Mouse (Mus musculus) c-Kit-positive CD71-negative TER-119-negative erythroid progenitor cells, embryonic 14.5 days (primary cell): ENCODE results near the gene Zzz3.
"Not testable (repeated sequence)": the region's sequence is repeated elsewhere in the genome, so short reads cannot be mapped to it uniquely, and the experiment has no call there.

Experiments
- DNase-seq: peaks from one replicate; pipeline ENCODE4 v3.0.0-alpha.2; 2013; ENCODE audit warnings: low read depth

Gene Zzz3

DNA sequence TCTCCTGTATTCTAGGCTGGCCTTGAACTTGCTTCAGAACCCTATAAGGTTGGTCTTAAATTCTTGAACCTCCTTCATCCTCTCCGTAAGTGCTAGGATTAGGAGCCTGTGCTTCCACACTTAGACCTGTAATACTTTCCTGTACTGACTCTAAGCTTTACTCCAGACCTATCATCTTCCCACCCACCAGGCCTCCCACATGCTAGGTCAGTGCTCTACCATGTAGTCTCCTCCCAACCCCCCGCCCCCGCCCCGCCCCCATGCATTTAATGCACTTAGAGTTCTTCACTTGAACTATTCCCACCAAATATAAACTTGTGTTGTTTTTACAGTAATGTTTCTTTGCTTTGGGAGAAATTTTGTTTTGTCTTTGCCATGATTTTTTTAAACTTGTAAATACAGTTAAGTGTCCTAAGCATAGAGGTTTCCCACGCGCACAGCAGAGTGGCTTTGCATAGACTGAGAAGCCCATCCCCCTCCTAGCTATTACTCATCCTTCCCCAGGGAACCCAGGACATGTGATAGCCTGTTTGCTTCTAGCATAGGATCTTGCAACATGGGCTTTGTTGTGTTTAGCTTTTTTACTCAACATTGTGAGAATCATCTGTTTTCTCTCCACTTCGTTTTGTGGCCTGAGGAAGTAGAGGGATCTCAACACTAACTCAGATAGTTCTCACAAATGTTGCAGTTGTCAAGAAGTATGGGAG lies 6.8 kb downstream of the Zzz3 start:
- no peak for DNase-seq

DNA sequence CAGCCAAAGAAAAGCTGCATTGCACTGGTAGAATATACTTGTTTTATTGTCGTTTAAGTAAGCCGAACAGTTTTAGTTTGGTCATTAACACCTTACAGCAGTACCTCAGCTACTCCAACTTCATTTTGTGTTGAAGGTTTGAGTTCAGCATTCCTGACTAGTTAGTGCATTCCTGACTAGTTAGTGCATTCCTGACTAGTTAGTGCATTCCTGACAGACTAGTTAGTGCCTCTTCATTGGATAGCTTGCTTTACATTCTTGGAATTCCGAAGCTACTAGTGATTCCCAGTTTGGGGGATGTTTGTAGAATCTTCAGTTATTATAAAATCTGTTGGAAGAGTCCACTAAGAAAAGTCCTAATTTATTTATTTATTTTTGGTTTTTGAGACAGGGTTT lies 7.4 kb downstream of the Zzz3 start:
- DNase-seq: no peak

DNA sequence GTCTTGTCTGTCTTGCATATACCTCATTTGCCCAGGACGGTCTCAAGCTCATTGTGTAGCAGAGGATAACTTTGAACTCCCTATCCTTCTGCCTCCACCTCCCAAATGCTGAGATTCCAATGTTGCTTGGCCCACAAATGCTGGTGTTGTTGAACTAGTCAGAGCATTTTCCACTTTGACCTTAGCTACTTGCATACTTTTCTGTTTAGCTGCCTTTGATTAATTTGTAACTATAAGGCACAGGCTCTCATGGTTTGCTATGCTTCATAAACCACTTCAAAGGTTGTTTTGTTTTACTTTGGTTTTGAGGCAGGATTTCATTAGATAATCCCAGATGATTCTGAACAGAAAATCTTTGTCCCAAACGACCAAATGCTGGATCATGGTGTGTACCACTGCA lies 8.6 kb downstream of the Zzz3 start:
- no peak for DNase-seq

DNA sequence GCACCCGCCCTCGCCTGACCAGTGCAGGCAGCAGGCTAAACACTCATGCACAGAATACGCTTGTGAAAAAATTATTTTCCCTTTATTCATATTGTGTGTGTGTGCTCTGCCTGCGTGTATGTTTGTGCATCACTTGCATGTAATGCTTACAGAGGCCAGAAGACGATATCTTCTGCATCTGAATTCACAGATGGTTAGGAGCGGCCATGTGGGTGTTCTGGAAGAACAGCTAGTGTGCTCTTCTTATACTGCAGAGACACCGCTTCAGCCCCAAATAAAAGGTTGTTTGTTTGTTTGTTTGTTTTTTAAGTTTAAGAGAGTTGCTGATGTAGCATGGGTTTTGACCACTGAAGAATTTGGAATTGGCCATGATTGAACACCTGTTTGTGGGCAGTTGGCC lies 10.1 kb downstream of the Zzz3 start:
- DNase-seq: no peak

DNA sequence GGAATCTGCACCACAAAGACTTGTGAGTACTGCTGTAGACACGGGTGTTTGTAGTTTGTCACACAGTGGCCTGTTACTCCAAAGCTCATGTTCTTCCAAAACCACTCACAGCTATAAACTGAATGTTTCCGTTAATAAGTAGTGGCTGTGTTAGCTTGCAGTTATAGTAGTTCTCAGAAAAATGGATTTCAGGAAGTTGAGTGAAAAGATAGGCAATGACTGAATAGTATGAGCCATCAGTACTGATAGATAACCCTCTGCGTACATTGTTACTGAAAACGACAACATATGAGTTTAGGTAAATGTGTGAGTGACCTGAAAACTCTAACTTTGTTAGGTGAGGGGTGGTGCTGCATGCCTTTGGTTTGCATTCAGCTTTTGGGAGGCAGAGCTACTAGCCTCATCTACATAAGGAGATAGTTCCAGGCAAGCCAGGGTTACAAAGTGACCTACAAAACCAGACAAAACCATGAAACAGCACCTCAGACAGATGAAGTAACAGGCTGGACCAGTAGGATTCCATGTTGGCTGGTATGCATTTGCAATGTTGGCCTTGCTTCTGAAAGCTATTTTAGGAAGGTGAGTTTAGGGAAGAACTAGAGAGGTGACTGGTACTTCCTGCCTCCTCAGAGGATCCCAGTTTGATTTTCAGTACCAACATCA lies 10.8 kb downstream of the Zzz3 start:
- no peak for DNase-seq

DNA sequence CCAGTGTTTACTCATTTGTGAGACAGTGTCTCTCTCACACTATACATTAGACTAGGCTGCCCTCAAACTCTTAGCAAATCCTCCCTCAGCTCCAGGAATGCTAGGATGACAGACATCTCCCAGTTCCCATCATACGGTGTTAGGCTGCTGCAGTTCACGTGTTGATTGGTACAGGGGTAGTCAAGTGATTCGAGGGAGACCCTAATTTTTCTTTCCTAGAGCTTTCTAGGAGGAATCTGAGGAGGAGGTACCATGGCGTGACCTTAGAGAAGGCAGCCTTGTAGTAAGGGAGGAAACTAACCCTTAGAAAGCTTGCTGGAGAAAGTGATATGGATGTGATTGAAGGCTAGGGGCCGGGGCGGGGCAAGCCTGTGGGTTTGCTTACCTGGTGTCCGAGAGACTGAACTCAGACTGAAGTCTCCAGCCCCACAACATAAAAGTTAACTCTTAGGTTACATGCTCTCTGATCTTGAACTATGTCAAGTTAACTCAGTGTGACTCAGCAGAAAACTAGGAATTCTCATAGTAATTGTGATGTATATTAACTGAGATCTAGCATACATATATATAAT lies 15.8 kb downstream of the Zzz3 start:
- no peak for DNase-seq

DNA sequence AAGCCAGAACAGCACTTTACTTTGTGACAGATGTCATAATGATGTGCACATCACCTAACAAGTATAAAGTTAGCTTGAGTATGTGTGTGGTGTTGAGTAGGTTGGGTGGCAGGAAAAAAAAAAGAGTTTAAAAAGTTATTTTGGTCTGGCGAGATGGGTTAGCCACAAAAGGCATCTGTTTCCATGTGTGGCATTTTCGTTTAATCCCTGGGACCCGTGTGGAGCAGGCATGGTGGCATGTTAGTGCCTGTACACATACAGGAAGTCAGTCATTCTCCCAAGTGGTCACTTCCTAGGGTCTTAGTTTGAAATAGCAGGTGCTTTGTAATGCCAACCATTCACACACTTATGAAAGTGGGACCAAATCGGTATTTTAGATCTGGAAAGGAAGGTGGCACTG lies 17.1 kb downstream of the Zzz3 start:
- DNase-seq: no peak

DNA sequence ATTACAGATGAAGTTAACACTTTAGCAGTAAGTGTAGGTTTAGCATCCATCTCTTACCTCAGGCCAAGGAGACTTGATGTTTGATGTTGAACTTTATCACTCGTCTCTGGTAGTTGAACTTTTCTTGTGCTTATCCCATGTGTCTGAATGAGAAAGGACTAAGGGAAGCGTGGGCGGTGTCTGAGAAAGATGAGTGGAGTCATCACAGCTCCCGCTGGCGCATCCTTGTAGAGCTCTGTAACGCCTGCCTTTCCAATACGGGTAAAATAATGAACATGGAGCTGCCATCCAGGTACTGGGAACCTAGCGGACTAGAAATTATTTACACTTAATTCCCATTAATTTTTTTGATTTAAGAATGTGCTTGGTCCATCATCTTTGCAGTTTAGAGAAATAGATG lies 33.7 kb downstream of the Zzz3 start:
- DNase-seq: no peak

DNA sequence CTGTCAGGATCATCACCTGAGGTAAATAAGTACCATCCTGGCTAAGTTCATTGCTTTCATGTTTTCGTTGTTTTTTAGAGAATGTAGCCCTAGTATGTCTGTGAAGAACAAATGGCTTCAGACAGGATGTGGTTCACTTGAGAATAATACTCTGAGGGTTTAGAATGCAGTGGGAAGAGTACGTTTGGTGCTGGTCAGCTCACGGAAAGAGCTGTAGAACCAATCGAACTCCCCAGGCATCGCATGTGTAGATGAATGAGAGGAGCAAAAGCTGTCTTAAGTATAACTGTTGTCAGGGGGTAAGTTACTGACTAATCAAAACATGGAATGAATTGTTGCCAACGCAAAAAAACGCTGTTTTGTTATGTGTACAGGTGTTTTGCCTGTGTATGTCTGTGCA lies 37.4 kb downstream of the Zzz3 start:
- no peak for DNase-seq

DNA sequence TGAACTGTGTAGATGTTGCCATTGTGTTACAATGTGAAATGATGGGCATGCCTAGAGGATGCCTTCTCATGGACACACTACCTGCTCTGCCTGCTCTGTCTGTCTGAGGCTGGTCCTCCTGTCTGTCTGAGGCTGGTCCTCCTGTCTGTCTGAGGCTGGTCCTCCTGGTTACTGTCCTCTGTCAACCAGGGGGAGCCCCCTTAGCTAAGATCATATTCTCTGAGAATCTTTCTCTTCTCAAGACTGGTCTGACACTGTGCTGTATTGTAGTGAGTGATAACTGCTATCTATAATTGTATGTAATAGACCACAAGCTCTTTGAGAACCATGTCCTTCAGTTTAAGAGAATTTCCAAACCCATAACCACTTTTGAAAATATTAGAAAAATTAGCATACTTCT lies 40.3 kb downstream of the Zzz3 start:
- no peak for DNase-seq

DNA sequence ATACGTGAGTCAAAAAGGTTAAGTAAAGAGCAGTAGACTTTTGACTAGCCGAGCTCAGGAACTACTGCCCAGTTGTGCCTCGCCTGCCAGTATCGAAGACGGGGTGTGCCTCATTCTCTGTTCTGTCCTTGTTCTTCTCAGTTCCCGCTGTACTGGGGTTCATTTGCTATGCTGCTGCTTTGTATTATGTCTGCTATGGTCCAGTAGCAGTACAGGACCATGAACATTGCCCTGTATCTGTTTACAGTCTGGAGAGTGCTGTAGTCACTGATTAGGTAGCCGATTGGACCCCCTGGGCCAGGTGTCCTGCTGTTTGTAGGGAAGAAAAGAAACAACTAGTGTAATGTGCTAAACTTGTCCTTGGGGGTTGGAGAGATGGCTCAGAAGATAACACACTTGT lies 42.8 kb downstream of the Zzz3 start:
- no peak for DNase-seq

DNA sequence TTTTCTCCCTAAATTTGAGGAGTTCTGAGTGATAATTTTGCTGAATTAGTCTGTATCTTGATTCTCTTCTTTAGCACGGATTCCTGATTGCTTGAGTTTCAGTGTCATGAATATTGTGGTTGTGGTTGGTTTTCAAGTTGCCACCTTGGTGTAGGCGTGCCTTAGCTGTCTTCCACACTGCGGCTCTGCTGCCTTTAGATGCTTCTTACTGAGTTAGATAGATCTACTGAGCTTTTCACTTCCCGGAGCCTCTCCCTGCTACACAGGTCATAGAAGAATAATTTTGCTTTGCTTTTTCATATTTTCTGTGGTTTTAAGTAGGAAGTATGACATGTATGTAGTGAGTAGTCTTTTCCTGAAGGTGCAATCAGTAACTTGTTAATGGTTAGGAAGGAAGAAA lies 47.5 kb downstream of the Zzz3 start:
- no peak for DNase-seq

DNA sequence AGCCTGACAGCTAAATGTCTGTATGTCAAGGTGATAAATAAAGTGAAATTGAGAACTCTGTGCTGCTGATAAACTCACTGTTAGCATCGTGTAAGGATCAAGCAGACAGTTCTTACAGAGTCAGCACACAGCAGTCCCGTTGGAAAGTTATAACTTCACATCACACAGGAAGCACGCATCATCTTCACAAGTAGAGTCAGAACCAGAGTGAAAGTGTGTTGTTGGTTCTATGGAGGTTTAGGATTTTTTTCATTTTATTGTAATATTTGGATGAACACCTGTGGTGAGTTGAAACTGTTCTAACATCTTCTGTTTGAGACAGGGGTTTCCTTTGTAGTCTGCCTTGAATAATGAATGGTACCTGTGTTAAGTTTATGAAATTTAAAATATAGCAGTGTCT lies 48.8 kb downstream of the Zzz3 start:
- DNase-seq: no peak

DNA sequence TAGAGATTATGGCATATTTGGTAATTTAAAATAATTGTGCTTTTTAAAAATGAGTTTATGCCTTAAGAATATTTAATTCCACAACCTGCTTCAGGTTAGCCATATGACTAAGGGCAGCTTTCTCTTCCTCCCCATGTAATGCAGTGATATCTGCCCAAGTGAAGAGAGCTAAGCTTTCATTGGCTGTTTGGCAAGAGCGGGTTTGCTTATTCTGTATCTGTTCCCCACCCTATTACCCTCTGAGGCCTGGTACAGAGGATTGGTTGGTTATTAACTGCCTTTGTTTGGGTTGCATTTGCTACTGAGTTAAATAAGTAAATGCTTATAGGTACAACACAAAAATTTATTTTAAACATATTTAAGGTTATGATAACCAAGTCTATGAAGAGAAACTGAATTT lies 51.7 kb downstream of the Zzz3 start:
- no peak for DNase-seq

DNA sequence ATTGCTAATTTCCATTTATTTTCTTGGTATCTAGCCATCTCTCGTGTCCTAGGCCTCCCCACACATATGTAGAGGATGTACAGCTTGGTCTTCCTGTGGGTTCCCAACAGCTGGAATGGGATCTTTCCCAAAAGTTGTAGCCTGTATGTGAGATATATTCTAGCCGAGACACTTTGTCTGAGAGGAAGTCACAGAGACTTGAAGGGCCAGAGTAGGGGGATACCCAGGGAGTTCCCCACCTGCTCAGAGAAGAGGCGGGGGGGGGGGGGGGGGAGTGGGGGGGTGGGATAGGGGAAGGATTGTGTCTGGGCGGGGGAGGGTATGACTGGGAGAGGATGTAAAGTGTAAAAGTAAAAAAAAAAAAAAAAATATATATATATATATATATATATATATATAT lies 57.9 kb downstream of the Zzz3 start:
- no peak for DNase-seq

DNA sequence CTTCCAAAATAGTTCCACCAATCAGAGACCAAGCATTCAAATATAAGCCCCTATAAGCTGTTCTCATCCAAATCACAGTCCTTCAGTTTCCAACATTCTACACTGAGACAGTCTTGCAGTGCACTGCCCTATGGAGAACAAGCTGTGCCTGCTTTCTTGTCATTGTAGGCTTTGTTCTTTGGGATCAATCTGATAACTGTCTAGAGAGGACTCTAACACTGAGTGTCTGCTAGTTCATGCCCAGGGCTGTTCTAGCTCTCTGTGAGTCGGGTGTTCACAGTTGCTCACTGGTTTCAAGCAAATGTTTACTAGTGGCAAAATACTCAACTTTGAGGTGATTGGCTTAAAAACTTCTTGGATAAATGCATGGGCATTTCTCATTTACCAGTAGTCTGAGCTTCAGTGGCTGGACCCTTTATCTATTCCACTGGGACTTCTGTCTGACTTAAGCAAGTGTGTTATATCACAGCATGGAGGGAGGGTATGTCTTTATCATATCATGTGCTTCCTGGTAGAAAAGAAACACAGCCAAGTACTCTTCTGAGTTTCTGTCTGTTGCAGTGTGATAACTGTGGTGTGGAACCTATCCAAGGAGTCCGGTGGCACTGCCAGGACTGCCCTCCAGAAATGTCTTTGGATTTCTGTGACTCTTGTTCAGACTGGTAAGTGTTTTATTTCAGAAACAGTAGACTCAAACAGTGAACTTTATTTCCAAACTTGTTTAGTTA lies 62.2 kb downstream of the Zzz3 start:
- no peak for DNase-seq

DNA sequence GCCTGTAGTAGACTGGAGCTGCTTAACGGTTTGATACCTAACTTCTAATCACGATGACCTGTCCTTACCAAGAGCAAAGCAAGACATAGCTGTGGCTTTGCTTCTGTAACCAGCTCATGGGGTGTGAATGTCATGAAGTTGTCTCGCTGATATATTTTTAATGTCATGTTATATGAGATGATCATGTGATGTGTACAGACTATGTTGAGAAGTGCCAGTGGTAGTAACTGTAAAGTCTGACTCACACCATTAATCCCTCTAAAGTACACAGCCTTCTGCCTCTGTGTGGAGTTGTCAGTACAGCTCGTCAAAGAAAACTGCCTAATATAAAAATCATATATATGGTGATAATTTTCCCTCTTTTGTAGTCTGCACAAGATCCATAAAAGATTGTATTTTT lies 63.6 kb downstream of the Zzz3 start:
- not testable (repeated sequence) for DNase-seq

DNA sequence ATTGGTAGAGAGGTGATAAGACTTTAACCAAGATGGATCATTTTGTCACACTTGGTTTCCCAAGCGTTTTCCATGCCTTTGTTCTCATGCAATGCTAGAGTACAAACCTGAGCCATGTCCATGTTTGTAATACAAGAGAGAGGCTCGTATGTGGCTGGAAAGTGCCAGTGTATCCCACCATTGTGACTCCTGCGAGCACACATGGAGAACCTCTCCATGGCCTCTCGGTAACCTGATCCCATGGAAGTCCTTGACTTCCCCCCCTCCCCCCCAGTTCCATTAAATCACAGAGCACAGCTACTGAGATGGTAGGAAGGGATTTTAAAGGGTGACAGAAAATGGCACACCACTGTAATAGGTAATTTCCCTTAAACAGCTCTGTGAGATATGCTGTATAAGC lies 65.5 kb downstream of the Zzz3 start:
- DNase-seq: no peak

DNA sequence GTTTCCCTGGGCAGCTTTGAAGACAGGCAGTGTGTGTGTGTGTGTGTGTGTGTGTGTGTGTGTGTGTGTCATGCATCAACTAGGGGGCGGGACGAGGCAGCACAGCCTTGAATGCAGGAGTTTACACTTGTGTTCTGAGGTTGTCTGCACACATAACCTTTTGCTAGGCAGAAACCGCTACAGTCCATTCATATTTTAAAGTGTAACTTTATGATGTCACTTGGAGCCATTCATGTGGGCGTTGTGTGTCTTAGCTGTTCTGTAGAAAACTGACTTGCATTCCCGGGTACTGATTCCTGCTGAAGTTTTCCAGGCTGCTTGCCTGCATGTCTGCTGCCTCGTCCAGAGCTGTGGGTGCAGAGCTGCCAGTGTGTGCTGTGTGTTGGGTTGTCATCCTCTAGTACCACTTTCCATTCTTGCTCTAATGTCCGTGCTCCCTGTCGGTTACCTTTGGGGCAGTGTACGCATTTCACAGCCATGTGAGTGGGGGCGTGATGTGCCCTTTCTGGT lies 66.8 kb downstream of the Zzz3 start:
- no peak for DNase-seq

DNA sequence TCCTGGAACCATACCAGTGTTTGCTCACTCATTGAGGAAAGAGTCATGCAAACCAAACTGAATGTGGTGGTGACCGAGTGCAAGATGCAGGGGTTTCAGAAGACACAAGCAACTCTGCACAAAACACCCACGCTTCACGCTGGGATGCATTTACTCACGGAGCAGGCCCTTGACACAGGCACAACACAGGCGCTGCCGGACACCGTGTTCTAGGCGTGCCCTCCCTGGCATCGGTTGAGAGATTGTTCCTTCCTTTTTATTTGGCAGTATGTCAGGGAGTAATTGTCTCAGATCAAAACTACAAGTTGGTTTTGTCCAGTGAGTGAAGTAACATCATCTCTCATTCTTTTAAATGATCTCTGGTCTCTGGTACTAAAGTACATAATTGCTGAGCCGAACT lies 67.6 kb downstream of the Zzz3 start:
- DNase-seq: no peak

DNA sequence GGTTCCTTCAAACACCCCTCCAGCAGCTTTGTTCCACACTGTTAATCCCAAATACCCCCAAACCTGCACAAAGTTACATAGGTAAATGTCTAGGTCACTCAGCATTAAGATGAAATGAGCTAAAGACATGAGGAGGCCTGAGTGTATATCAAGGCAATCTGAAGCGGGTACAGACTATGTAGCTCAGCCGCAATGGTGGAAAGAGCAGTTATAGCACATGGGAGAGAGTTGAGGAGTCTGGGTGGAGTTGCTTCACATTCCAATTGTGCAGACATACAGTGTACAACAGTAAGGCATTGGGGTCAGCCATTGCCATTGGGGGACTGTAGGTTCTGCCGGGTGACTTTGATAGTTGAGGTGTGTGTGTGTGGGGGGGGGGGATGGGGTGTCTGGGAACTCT lies 69.2 kb downstream of the Zzz3 start:
- no peak for DNase-seq

DNA sequence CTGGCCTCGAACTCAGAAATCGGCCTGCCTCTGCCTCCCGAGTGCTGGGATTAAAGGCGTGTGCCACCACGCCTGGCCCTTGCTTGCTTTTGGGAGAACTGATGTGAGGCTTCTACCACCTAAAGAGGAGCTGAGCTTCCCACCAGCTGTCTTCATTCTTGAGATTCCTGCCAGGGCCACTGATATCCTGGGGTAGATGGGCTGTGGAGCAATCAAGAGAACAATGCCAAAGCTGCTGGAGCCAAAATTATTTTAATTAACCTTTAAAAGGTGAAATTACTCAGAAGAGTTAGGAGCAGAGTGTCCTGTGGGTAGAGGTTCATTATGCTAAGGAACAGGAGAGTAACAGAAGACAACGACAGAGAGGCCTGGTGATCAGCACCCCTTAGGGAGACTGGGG lies 70.1 kb downstream of the Zzz3 start:
- DNase-seq: no peak

DNA sequence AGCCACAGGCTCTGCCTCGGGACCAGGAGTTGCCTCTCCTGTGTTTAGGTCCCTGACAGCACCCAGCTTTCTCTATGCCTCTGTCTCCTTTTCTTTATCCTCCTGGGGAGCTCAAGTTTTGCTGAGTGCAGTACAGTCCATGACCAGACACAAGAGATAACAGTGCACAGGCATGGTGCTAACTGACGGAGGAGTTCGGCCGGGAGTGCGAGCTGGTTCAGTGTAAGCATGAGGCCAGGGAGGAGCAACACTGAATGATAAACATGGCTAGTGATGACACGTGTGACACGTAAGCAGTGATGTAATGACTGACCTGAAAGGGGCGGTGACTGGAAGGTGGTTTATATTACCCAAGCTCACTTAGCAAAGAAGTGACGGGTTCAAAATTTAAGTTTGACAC lies 71.6 kb downstream of the Zzz3 start:
- DNase-seq: no peak
